Mouse (Mus musculus) embryonic fibroblast, embryonic 13.5 days (primary cell): ENCODE measurements around the gene Olfr1162.

Experiments used
- CTCF ChIP-seq: IDR thresholded peaks from 2 replicates; pipeline ENCODE4 v1.5.1; 2011; ENCODE audit warnings: mild to moderate bottlenecking, control low read depth, low read length, moderate library complexity, borderline replicate concordance; ENCODE audit not compliant: insufficient read depth
- POLR2A ChIP-seq: IDR thresholded peaks from 2 replicates; pipeline ENCODE4 v1.6.1; 2011; ENCODE audit warnings: low read depth, mild to moderate bottlenecking, control low read depth, low read length, moderate library complexity

GRCm38 (mm10) chr2:88051029-88051428 is at the start of gene Olfr1162:
- TF ChIP-seq CTCF = no peak
- TF ChIP-seq POLR2A = no peak
